Mouse (Mus musculus) CH12.LX (cell line): ENCODE data around the gene Grin2a.

Experiments
- CTCF ChIP-seq, 2 experiments: IDR thresholded peaks in 1 of 2; conservative IDR thresholded peaks in 1 of 2; 2 replicates each; pipeline ENCODE4 v1.5.1; 2011 to 2012; ENCODE audit warnings: low read depth in 2 of 2, low read length in 2 of 2, improper control_type of control experiment in 1 of 2, inconsistent platforms in 1 of 2, mild to moderate bottlenecking in 1 of 2, moderate library complexity in 1 of 2
- ETS1 ChIP-seq: conservative IDR thresholded peaks from 2 replicates; pipeline ENCODE4 v1.6.1; 2012; ENCODE audit warnings: low read depth, mild to moderate bottlenecking, inconsistent platforms, low read length, improper control_type of control experiment, moderate library complexity
- IRF4 ChIP-seq: IDR thresholded peaks from 2 replicates; pipeline ENCODE4 v1.6.1; 2014; ENCODE audit warnings: low read depth, mild to moderate bottlenecking, inconsistent platforms, low read length, improper control_type of control experiment
- MAZ ChIP-seq: IDR thresholded peaks from 2 replicates; pipeline ENCODE4 v1.6.1; 2012; ENCODE audit warnings: low read depth, mild to moderate bottlenecking, inconsistent platforms, low read length, improper control_type of control experiment, moderate library complexity
- POLR2A ChIP-seq: IDR thresholded peaks from 2 replicates; pipeline ENCODE4 v1.6.1; 2011; ENCODE audit warnings: low read depth, mild to moderate bottlenecking, improper control_type of control experiment, low read length
- POLR2AphosphoS2 ChIP-seq: IDR thresholded peaks from 2 replicates; pipeline ENCODE4 v1.6.1; 2011; ENCODE audit warnings: low read depth, low read length, improper control_type of control experiment
- RAD21 ChIP-seq: IDR thresholded peaks from 2 replicates; pipeline ENCODE4 v1.6.1; 2011; ENCODE audit warnings: low read depth, mild to moderate bottlenecking, low read length, improper control_type of control experiment, moderate library complexity

GRCm38 (mm10) chr16:9857758-9858157 is 137.6 kb downstream of the Grin2a start:
- TF ChIP-seq POLR2AphosphoS2 (no peak), CTCF (conservative IDR thresholded peaks at IDR 0.05 in 1 of 2, IDR thresholded peaks at IDR 0.05 in 1 of 2; ENCODE audit: low read depth in 2 of 2, low read length in 2 of 2) (no peak), POLR2A (no peak), ETS1 (no peak), RAD21 (no peak), IRF4 (no peak), MAZ (no peak)
